Mouse (Mus musculus): Measurements from ENCODE around the gene Ncdn. TPM values are rescaled to one million over a fixed set of nuclear protein-coding genes. Genes with fewer than 3 reads are reported as not detected.

The Ncdn gene
- polyA plus RNA-seq, 1 experiment, result 1.5 TPM

GRCm38 (mm10) chr4:126775182-126775581, 21.9 kb upstream of the Ncdn start:
- Histone ChIP-seq H3K4me3 (replicated peaks) (no peak overlapping the region), H3K4me1 (ENCODE audit: control insufficient read depth) (peaks cover 11% of the 10 kb centered on the region), H3K9me3 (ENCODE audit: control insufficient read depth, low read length) (no peaks in the 10 kb centered on the region), H3K36me3 (ENCODE audit: control insufficient read depth) (peaks cover 4% of the 10 kb centered on the region), H3K27me3 (ENCODE audit: control insufficient read depth) (no peaks in the 10 kb centered on the region)
- no peak for TF ChIP-seq TAL1 (IDR thresholded peaks at IDR 0.05; ENCODE audit: low read length)
- no peak for TF ChIP-seq GATA1 (IDR thresholded peaks at IDR 0.05; ENCODE audit: low read length)

GRCm38 (mm10) chr4:126773871-126774270, 20.6 kb upstream of the Ncdn start:
- Histone ChIP-seq H3K4me3 (replicated peaks) (no peak overlapping the region), H3K4me1 (ENCODE audit: control insufficient read depth) (peaks cover 24% of the 10 kb centered on the region), H3K36me3 (ENCODE audit: control insufficient read depth) (peaks cover 4% of the 10 kb centered on the region), H3K27me3 (ENCODE audit: control insufficient read depth) (no peaks in the 10 kb centered on the region), H3K9me3 (ENCODE audit: control insufficient read depth, low read length) (no peaks in the 10 kb centered on the region)
- no peak for TF ChIP-seq GATA1 (IDR thresholded peaks at IDR 0.05; ENCODE audit: low read length)
- no peak for TF ChIP-seq TAL1 (IDR thresholded peaks at IDR 0.05; ENCODE audit: low read length)

- TF ChIP-seq GATA1 (IDR thresholded peaks at IDR 0.05; ENCODE audit: low read length) (no peak), TAL1 (IDR thresholded peaks at IDR 0.05; ENCODE audit: low read length) (no peak)
- Histone ChIP-seq H3K4me3 (replicated peaks) (no peak overlapping the region), H3K27me3 (ENCODE audit: control insufficient read depth) (no peaks in the 10 kb centered on the region), H3K36me3 (ENCODE audit: control insufficient read depth) (peaks cover 4% of the 10 kb centered on the region), H3K9me3 (ENCODE audit: control insufficient read depth, low read length) (no peaks in the 10 kb centered on the region), H3K4me1 (ENCODE audit: control insufficient read depth) (peaks cover 25% of the 10 kb centered on the region)
Measured at GRCm38 (mm10) chr4:126770831-126771230, 17.6 kb upstream of the Ncdn start.

- Histone ChIP-seq H3K9me3 (ENCODE audit: control insufficient read depth, low read length) (no peaks in the 10 kb centered on the region), H3K4me1 (ENCODE audit: control insufficient read depth) (peaks cover 25% of the 10 kb centered on the region), H3K27me3 (ENCODE audit: control insufficient read depth) (no peaks in the 10 kb centered on the region), H3K36me3 (ENCODE audit: control insufficient read depth) (peaks cover 4% of the 10 kb centered on the region), H3K4me3 (replicated peaks) (no peak overlapping the region)
- TF ChIP-seq TAL1 (IDR thresholded peaks at IDR 0.05; ENCODE audit: low read length) (no peak), GATA1 (IDR thresholded peaks at IDR 0.05; ENCODE audit: low read length) (no peak)
Measured at GRCm38 (mm10) chr4:126769800-126770563, 16.7 kb upstream of the Ncdn start.

GRCm38 (mm10) chr4:126763483-126763882, 10.2 kb upstream of the Ncdn start:
- Histone ChIP-seq H3K4me3 (replicated peaks) (no peak overlapping the region), H3K36me3 (ENCODE audit: control insufficient read depth) (peaks cover 10% of the 10 kb centered on the region), H3K27me3 (ENCODE audit: control insufficient read depth) (no peaks in the 10 kb centered on the region), H3K4me1 (ENCODE audit: control insufficient read depth) (no peaks in the 10 kb centered on the region), H3K9me3 (ENCODE audit: control insufficient read depth, low read length) (no peaks in the 10 kb centered on the region)
- TF ChIP-seq GATA1 (IDR thresholded peaks at IDR 0.05; ENCODE audit: low read length) (no peak), TAL1 (IDR thresholded peaks at IDR 0.05; ENCODE audit: low read length) (no peak)

GRCm38 (mm10) chr4:126762586-126763359, 9.5 kb upstream of the Ncdn start:
- Histone ChIP-seq H3K4me3 (replicated peaks) (no peak overlapping the region), H3K9me3 (ENCODE audit: control insufficient read depth, low read length) (no peaks in the 10 kb centered on the region), H3K27me3 (ENCODE audit: control insufficient read depth) (no peaks in the 10 kb centered on the region), H3K4me1 (ENCODE audit: control insufficient read depth) (no peaks in the 10 kb centered on the region), H3K36me3 (ENCODE audit: control insufficient read depth) (peaks cover 14% of the 10 kb centered on the region)
- TF ChIP-seq GATA1 (IDR thresholded peaks at IDR 0.05; ENCODE audit: low read length) (no peak), TAL1 (IDR thresholded peaks at IDR 0.05; ENCODE audit: low read length) (no peak)

GRCm38 (mm10) chr4:126759435-126759834, 6.2 kb upstream of the Ncdn start:
- H3K27me3 ChIP-seq (ENCODE audit: control insufficient read depth), result no peaks in the 10 kb centered on the region
- no peak overlapping the region for H3K4me3 ChIP-seq (replicated peaks)
- peaks cover 3% of the 10 kb centered on the region for H3K4me1 ChIP-seq (ENCODE audit: control insufficient read depth)
- no peaks in the 10 kb centered on the region for H3K9me3 ChIP-seq (ENCODE audit: control insufficient read depth, low read length)
- no peak for TF ChIP-seq TAL1 (IDR thresholded peaks at IDR 0.05; ENCODE audit: low read length)
- peaks cover 16% of the 10 kb centered on the region for H3K36me3 ChIP-seq (ENCODE audit: control insufficient read depth)

- Histone ChIP-seq H3K4me3 (replicated peaks) (no peak overlapping the region), H3K9me3 (ENCODE audit: control insufficient read depth, low read length) (no peaks in the 10 kb centered on the region), H3K4me1 (ENCODE audit: control insufficient read depth) (peaks cover 12% of the 10 kb centered on the region), H3K27me3 (ENCODE audit: control insufficient read depth) (no peaks in the 10 kb centered on the region), H3K36me3 (ENCODE audit: control insufficient read depth) (peaks cover 16% of the 10 kb centered on the region)
- TF ChIP-seq TAL1 (IDR thresholded peaks at IDR 0.05; ENCODE audit: low read length), result no peak
Measured at GRCm38 (mm10) chr4:126758299-126758698, 5.1 kb upstream of the Ncdn start.

GRCm38 (mm10) chr4:126756766-126757165, 3.5 kb upstream of the Ncdn start:
- Histone ChIP-seq H3K27me3 (ENCODE audit: control insufficient read depth) (no peaks in the 10 kb centered on the region), H3K9me3 (ENCODE audit: control insufficient read depth, low read length) (no peaks in the 10 kb centered on the region)

More at GRCm38 (mm10) chr4:126756766-126757165, 3.5 kb upstream of the Ncdn start:
- TF ChIP-seq GATA1 (IDR thresholded peaks at IDR 0.05; ENCODE audit: low read length) (no peak), TAL1 (IDR thresholded peaks at IDR 0.05; ENCODE audit: low read length) (no peak)
- H3K4me1 ChIP-seq (ENCODE audit: control insufficient read depth), result peaks cover 26% of the 10 kb centered on the region
- peaks cover 16% of the 10 kb centered on the region for H3K36me3 ChIP-seq (ENCODE audit: control insufficient read depth)
- no peak overlapping the region for H3K4me3 ChIP-seq (replicated peaks)

All from erythroblast, embryonic 14.5 days (primary cell).